13 mouse cellular contexts compared by ENCODE assay signal in the genomic region with DNA sequence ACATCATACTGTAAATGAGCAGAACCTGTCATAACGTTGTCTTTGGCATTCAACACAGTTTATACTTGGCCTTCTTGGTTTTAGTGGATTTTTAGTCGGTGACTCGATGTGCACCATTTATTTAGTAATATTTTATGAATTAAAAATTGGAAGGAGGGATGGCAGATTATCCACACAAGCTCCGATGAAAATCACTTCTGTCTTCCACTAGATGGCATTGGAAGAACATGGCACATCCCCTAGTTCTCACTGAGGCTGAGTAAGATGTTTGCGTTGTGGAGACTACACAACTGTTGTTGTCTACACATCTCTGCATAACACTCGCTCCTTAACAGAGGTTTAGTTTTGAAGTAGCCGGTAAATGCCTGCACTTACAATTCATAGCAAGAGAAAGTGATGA.
A peak's percentile ranks its signal among the peaks of the same experiment; 100 is the strongest.
DNase-seq lines count a peak whose midpoint lies in the region; ATAC-seq lines count a peak whose summit lies in the region.
"Had no signal": no experiment of that assay in that cellular context is flagged by ENCODE, and none has a peak within 500 bp of the region (broad histone marks: within the 10 kb centered on the region; RNA-seq: fewer than 3 reads in every experiment).

No protein-coding gene starts in this region.

- H3K9ac ChIP-seq in hindbrain, embryonic 15.5 days = no peak overlapping the region
- no peak overlapping the region for H3K9ac ChIP-seq in hindbrain, embryonic 11.5 days (ENCODE audit: low read depth, low read length)
- no peak overlapping the region for H3K9ac ChIP-seq in midbrain, embryonic 16.5 days (ENCODE audit: low read depth, low read length)
- no peak overlapping the region for H3K9ac ChIP-seq in midbrain, embryonic 13.5 days (replicated peaks)
- H3K9ac ChIP-seq: neural tube, embryonic 12.5 days had no signal

- no peak overlapping the region for H3K4me2 ChIP-seq in hindbrain, embryonic 15.5 days
- no peak overlapping the region for H3K4me2 ChIP-seq in hindbrain, embryonic 11.5 days (replicated peaks; ENCODE audit: low read depth, low read length)
- H3K4me2 ChIP-seq in midbrain, embryonic 16.5 days (ENCODE audit: low read length) = no peak overlapping the region
- no peak overlapping the region for H3K4me2 ChIP-seq in midbrain, embryonic 13.5 days (replicated peaks)
- H3K4me2 ChIP-seq: neural tube, embryonic 12.5 days had no signal

- no peak for ATAC-seq in cerebellum, adult (ENCODE audit: insufficient number of reproducible peaks, low FRiP score, low TSS enrichment)
- 0 out of 2 replicates have a peak, but pooled peaks have one; percentile 74 for ATAC-seq in hindbrain, embryonic 15.5 days (ENCODE audit: low FRiP score, low read depth)
- no peak for ATAC-seq in hindbrain, embryonic 11.5 days (ENCODE audit: low FRiP score)
- ATAC-seq in midbrain, embryonic 16.5 days = peak; percentile 76
- ATAC-seq in midbrain, embryonic 13.5 days = no peak; the same call in 1 of the 2 replicates

- DNase-seq in cerebellum, postnatal 10 days = peak; percentile 18 to 32
- DNase-seq in hindbrain, embryonic 11.5 days (ENCODE audit: low spot score) = no peak
- no peak for DNase-seq in right cerebral cortex, postnatal 36 days (ENCODE audit: low spot score in 2 of 2)
- DNase-seq in adrenal gland, postnatal 25 days = no peak
- DNase-seq: adrenal gland, postnatal 36 days; heart, postnatal 4 days; kidney, postnatal 10 days; right cerebral cortex, postnatal 4 days had no signal

- H3K36me3 ChIP-seq in hindbrain, embryonic 15.5 days = no peaks in the 10 kb centered on the region
- no peaks in the 10 kb centered on the region for H3K36me3 ChIP-seq in hindbrain, embryonic 11.5 days (ENCODE audit: control insufficient read depth, insufficient read depth, low read length)
- H3K36me3 ChIP-seq in midbrain, embryonic 16.5 days (ENCODE audit: control insufficient read depth, insufficient read depth, low read length) = no peaks in the 10 kb centered on the region
- H3K36me3 ChIP-seq in midbrain, embryonic 13.5 days = no peaks in the 10 kb centered on the region
- H3K36me3 ChIP-seq: neural tube, embryonic 12.5 days had no signal

- no peak overlapping the region for H3K4me3 ChIP-seq in hindbrain, embryonic 15.5 days
- H3K4me3 ChIP-seq in hindbrain, embryonic 11.5 days (ENCODE audit: low read depth, low read length) = no peak overlapping the region
- no peak overlapping the region for H3K4me3 ChIP-seq in midbrain, embryonic 16.5 days (ENCODE audit: low read depth, low read length)
- no peak overlapping the region for H3K4me3 ChIP-seq in midbrain, embryonic 13.5 days (replicated peaks)
- H3K4me3 ChIP-seq: neural tube, embryonic 12.5 days had no signal

- H3K4me1 ChIP-seq in hindbrain, embryonic 15.5 days (replicated peaks) = no peaks in the 10 kb centered on the region
- H3K4me1 ChIP-seq in hindbrain, embryonic 11.5 days (replicated peaks; ENCODE audit: control insufficient read depth, insufficient read depth, low read length) = no peaks in the 10 kb centered on the region
- H3K4me1 ChIP-seq in midbrain, embryonic 16.5 days (ENCODE audit: control insufficient read depth, insufficient read depth, low read length) = no peaks in the 10 kb centered on the region
- no peaks in the 10 kb centered on the region for H3K4me1 ChIP-seq in midbrain, embryonic 13.5 days (replicated peaks)
- H3K4me1 ChIP-seq: neural tube, embryonic 12.5 days had no signal

- H3K27me3 ChIP-seq in hindbrain, embryonic 15.5 days = no peaks in the 10 kb centered on the region
- no peaks in the 10 kb centered on the region for H3K27me3 ChIP-seq in hindbrain, embryonic 11.5 days (ENCODE audit: control insufficient read depth, insufficient read depth, low read length)
- no peaks in the 10 kb centered on the region for H3K27me3 ChIP-seq in midbrain, embryonic 16.5 days (ENCODE audit: control insufficient read depth, insufficient read depth, low read depth, low read length)
- no peaks in the 10 kb centered on the region for H3K27me3 ChIP-seq in midbrain, embryonic 13.5 days
- H3K27me3 ChIP-seq: neural tube, embryonic 12.5 days had no signal

- H3K27ac ChIP-seq in hindbrain, embryonic 15.5 days (replicated peaks) = no peak overlapping the region
- no peak overlapping the region for H3K27ac ChIP-seq in hindbrain, embryonic 11.5 days (ENCODE audit: low read depth, low read length)
- H3K27ac ChIP-seq in midbrain, embryonic 16.5 days (ENCODE audit: low read length) = no peak overlapping the region
- H3K27ac ChIP-seq in midbrain, embryonic 13.5 days = no peak overlapping the region
- H3K27ac ChIP-seq: neural tube, embryonic 12.5 days had no signal

- H3K9me3 ChIP-seq in hindbrain, embryonic 15.5 days = no peaks in the 10 kb centered on the region
- H3K9me3 ChIP-seq in hindbrain, embryonic 11.5 days (ENCODE audit: control insufficient read depth, low read length) = no peaks in the 10 kb centered on the region
- H3K9me3 ChIP-seq in midbrain, embryonic 16.5 days (replicated peaks; ENCODE audit: control insufficient read depth, low read length, poor library complexity, severe bottlenecking) = no peaks in the 10 kb centered on the region
- H3K9me3 ChIP-seq in midbrain, embryonic 13.5 days = no peaks in the 10 kb centered on the region
- H3K9me3 ChIP-seq: neural tube, embryonic 12.5 days had no signal

- WGBS in hindbrain, embryonic 15.5 days = 65% methylated on average over 7 of the region's 7 CpGs
- 76% methylated on average over 7 of the region's 7 CpGs for WGBS in hindbrain, embryonic 11.5 days
- 67% methylated on average over 7 of the region's 7 CpGs for WGBS in midbrain, embryonic 16.5 days
- 75% methylated on average over 7 of the region's 7 CpGs for WGBS in midbrain, embryonic 13.5 days

Comparison
In these comparisons a context has a peak if more than half of its experiments do, and no peak if none do; other contexts are left out.
1. ATAC-seq: peak in hindbrain, embryonic 15.5 days (single experiment) and midbrain, embryonic 16.5 days (single experiment); none in cerebellum, adult (single experiment), hindbrain, embryonic 11.5 days (single experiment) and midbrain, embryonic 13.5 days (single experiment).
2. DNase-seq: peak in cerebellum, postnatal 10 days (2 of 2); none in hindbrain, embryonic 11.5 days (single experiment), right cerebral cortex, postnatal 36 days (0 of 2) and adrenal gland, postnatal 25 days (single experiment).